Mouse (Mus musculus) heart, postnatal 25 days (tissue): ENCODE measurements at regions not wholly inside any gene's neighbourhood (a gene's known extent, or its start where the extent isn't known, plus 50 kb on each side); places are given as distances from the start of the nearest gene placed in this dataset.
"Not testable (repeated sequence)": the region's sequence is repeated elsewhere in the genome, so short reads cannot be mapped to it uniquely, and the experiment has no call there.

Source experiments
- DNase-seq: peaks from one replicate; pipeline ENCODE4 v3.0.0; 2022; ENCODE audit warnings: low spot score
- intact Hi-C: fragments of 180-260 bp; cut with DNase I; formaldehyde crosslinking; loops from one replicate; pipeline ENCODE4 v1.15.1; 2025

DNA sequence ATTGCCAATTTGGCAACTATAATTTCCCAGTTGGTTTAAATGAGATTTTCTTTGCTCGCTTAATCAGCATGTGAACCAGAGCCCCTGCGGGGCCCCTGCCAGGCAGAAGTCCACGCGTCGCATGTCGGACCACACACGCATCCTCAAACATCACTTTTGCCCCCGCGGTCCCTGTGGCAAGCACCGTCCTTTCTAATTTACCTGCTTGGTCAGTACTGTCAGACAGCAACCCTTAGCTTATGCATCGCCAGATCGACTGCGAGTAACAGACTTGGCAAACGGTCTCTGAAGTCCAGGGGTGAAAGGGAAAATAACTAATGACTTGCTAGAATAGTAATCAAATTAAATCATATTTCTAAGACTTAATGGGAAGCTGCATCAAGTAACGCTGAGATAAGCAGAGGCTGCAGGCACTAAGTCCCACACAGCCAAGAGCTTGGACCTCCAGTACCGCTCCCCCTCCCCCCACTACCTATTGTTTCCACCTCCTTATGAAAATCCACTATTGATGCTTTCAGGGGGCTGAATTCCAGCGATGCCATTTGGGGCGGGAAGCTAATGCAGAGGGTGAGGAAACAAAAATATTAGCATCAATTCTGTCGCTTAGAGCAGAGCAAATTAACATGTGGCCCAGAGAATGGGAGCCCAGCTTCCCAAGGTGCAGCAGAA is 142.0 kb upstream of the Cntnap4 start:
- intact Hi-C loops: no loop called here
- DNase-seq: no peak

GRCm38 (mm10) chr8:112411968-112412367 is 157.9 kb upstream of the Cntnap4 start:
- intact Hi-C loops: no loop called here
- no peak for DNase-seq

DNA sequence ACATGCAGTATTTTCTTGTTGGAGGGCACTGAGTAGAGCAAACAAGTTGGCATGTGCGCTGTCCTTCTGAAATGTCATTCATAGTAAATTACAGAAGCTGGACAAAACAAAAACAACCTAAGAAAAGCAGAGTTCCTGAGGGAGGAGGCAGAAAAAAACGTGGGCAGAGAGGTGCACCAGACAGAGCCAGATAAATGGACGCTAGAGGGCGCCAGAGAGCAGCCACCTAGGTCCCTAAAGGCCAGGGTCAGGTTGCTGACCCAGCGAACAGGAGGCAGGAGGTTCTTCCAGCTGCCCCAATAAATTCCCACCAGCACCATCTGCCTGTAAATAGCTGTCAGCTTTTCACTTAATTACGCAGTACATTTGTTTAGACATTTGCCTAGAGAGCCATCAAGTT is 158.6 kb upstream of the Cntnap4 start:
- intact Hi-C loops: no loop called here
- no peak for DNase-seq

- DNase-seq: no peak
- intact Hi-C loops: no loop called here
These were observed 161.6 kb upstream of the Cntnap4 start for GRCm38 (mm10) chr8:112408211-112408735.

DNA sequence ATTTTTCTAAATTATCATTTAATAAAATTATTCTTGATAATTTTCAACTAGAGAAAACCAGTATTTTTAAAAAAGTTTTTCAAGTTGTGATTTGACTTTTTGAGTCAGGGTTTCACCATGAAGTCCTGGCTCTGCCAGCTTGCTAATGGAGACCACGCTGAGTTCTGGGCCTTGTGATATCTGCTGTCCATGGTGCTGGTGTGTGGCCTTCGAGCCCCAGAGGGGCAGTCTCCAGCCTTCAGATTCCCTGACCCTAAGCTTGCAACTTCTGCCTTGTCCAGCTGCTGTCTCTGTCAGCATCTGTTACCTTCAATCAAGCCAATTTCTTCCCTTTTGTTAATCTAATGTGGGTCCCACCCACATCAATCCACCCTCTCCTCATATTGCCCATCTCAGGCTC is 165.8 kb upstream of the Cntnap4 start:
- intact Hi-C loops: no loop called here
- DNase-seq: no peak

DNA sequence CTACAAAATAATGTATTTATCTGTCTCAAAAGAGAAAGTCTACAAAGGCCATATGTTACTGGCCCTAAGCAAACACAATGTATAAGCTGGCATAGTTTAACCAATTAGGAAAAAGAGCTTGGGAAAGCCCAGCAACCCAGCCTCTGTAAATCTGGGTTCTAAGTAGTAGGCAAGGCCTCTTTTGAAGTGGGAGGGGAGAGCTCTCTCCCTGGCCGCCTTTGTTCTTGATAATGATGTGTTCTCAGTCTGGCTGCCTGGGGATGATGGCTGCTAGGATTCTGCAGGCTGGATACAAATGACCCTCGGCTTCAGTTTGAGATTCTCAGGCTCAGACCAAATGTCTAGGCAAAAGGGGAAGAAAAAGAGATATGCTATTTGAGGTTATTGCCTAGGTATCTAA is 172.4 kb upstream of the Cntnap4 start:
- intact Hi-C loops: no loop called here
- DNase-seq: no peak

DNA sequence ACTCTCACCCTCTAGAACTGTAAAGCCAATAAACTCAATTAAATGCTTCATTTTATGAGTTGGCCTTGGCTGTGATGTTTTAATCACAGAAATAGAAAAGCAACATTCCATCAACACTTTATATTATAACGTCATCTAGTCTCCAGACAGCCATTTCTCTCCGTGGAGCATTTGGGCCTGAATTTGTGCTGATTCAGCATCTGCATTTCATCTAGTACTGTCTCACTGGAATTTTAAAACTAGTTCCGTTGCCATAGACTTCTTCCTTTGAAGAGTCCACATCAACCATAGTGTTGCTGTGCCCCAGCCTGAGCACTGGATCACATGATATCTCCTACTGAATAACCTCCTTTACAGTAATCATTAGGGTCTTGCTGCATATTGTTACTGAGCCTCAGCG is 179.7 kb upstream of the Cntnap4 start:
- DNase-seq: no peak
- intact Hi-C loops: no loop called here

GRCm38 (mm10) chr8:112348323-112348722 is 221.5 kb upstream of the Cntnap4 start:
- intact Hi-C loops: no loop called here

DNA sequence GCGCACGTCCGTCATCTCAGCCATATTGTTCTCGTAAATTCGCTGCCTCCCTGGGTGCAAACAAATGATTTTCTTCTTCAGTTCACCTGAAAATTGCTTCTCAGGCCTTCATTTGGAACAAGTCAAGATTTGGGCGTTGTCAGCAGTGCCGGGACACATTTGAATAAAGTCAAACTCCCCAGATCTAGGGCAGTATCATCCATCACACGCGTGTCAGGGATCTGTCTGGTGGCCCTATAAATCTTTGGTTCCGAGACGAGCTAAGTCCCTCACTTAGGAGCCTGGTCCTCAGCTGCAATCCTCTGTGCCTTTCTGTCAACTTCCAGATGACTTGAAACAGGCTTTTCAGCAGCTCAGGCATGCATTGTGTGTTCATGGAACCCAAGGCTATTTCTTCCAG is 236.7 kb upstream of the Cntnap4 start:
- intact Hi-C loops: no loop called here
- no peak for DNase-seq

More at GRCm38 (mm10) chr8:112348323-112348722, 221.5 kb upstream of the Cntnap4 start:
- no peak for DNase-seq

DNA sequence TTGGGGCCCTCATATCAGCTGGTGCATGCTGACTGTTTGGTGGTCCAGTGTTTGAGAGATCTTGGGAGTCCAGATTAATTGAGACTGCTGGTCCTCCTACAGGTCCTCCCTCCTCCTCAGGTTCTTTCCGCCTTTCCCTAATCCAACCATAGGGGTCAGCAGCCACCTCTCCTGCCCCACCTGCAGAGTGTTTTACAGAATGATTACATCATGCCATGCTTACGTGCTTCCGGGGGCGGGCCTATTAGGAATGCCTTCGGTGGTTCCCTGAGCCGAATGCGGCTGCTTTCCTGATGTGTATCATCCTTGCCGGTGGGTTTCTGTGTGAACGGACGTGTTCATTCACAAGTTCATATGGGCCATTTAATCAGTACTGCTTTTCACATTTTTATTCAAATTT is 237.8 kb upstream of the Cntnap4 start:
- intact Hi-C loops: no loop called here
- no peak for DNase-seq

GRCm38 (mm10) chr8:112309816-112310215 is 260.0 kb upstream of the Cntnap4 start:
- intact Hi-C loops: no loop called here

GRCm38 (mm10) chr8:112308354-112308753 is 261.5 kb upstream of the Cntnap4 start:
- intact Hi-C loops: no loop called here
- DNase-seq: no peak

More at GRCm38 (mm10) chr8:112309816-112310215, 260.0 kb upstream of the Cntnap4 start:
- DNase-seq: no peak

- no peak for DNase-seq
These were observed 272.8 kb upstream of the Cntnap4 start for GRCm38 (mm10) chr8:112297021-112297420.

DNA sequence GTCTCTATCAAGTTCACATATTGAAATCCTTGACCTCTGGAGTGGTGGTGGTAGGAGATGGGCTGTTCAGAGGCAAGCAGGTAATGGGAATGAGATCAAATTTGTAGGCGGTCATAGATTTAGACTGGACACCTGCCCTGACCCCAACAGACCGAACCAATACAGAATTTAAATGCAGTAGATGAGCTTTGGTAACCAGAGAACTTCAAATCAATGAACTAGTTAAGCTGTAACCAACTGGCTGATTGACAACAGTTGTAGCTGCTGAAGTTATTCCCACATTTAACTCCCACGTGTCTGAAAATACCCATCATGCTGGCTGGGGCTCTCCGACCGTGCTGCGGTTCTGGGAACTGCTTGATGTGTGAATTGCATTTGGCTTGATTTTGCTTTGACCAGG is 268.5 kb upstream of the Gm6793 start:
- intact Hi-C loops: no loop called here
- DNase-seq: no peak

More at GRCm38 (mm10) chr8:112297021-112297420, 272.8 kb upstream of the Cntnap4 start:
- intact Hi-C loops: no loop called here

DNA sequence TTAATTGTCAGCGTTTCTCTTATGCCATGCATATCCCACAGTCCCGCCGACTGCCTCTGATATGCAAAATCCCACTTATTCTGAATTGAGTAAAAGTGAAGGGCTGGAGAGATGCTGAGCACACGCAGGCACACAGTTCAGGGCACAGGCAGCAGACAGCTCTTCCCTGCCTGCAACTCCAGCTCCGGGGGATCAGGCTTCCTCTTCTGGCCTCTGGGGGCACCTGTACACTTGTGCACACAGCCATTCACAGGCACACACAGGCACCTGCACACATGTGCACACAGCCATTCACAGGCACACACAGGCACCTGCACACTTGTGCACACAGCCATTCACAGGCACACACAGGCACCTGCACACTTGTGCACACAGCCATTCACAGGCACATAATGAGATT is 254.8 kb upstream of the Gm6793 start:
- intact Hi-C loops: no loop called here
- DNase-seq: no peak

DNA sequence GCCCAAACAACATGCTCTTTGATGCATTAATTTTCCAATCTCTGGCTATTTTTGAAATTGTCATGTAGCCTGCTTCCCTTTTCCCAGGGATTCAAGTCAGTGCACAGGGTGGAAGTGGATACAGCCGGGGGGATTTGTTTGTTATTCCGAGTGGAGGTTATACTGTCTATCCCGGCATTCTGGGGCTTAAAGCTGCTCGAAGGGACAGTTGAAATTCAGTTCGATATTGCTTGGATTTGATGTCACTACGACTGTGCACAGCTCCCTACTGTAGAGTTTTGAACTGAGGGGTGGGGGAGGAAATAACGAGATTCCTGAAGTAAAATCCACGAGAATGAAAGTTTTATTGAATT is 254.4 kb upstream of the Gm6793 start:
- intact Hi-C loops: no loop called here
- DNase-seq: no peak

GRCm38 (mm10) chr8:112268544-112269213 is 253.8 kb upstream of the Gm6793 start:
- intact Hi-C loops: no loop called here
- no peak for DNase-seq

DNA sequence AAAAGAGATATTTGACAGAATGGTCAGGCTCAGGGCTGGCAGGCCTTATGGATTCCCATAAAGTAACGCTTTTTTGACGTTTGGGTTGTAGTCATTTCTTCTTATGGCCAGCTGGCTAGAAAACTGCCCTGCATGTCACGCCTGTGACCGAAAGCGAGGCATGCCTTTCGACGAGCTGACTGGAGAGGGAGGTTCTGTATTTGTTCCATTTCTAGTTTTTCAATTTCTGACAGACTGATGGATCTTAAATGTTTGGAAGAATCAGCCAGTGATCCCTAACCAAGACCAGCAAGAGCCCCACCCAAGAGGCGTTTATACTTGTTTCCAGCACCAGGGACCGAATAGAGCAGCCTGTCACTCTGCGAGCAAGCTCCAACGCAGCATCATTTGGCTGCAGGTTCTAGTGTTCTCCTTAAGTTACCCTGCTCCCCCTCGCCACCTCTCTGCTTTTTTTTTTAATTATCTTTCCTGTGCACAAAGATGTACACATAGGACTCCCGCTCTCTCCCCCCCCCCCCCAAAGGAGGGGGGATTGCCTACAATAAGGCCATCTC is 243.2 kb upstream of the Gm6793 start:
- no peak for DNase-seq
- intact Hi-C loops: no loop called here

DNA sequence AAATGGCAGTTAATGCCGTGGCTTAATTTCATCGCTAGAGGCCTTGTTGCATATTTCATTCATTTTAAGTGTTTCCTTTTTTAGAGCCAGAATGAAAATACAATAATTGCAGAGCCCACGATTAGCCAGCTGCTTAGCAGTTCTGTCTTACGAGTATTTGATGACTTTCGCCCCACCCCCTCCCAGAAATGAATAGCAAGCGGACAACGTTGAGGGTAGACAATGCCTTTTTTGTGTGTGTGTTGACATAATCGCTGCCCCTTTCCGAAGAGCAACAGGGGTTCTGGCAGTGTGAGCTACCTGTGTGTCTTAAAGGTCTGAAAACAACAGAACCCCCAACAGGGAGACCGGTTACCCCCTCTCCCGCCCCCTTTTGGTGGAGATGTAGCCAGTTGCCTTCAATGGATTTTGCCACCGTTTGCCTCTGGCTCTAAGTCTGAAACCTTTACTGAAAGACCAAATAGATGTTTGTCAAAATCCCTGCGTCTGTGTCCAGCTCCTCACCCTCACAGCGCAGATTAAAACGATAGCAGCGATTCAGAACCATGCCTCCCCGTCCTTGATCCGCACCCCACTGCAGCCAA is 242.6 kb upstream of the Gm6793 start:
- intact Hi-C loops: no loop called here
- no peak for DNase-seq

GRCm38 (mm10) chr8:112246629-112247028 is 231.8 kb upstream of the Gm6793 start:
- intact Hi-C loops, DNase-seq: not testable (repeated sequence)

DNA sequence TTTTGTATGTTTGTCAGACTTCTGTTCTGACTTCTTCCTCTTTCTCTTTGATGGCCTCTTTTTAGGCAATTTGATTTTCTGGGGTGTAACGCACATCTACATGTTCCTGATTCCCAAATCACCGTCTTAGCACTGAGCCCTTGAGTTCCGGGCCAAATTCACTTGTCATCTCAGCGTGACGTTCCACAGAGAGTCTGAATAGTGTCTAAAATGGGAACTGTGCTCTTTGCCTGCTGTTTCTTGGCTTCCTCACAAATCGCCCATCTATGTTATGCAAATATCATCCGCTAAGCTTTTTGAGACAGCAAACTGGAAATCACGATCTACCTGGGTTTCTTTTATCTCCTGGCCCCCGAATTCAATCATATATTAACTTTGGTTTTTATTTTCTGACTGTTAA is 223.8 kb upstream of the Gm6793 start:
- intact Hi-C loops: no loop called here
- DNase-seq: no peak
